Mouse (Mus musculus) cerebellum, adult 2 months (tissue): ENCODE results near the gene Ubap2l.

ENCODE experiments used
- CTCF ChIP-seq: fragments of 200-500 bp; IDR thresholded peaks from 2 replicates; pipeline ENCODE4 v1.5.1; 2011; ENCODE audit warnings: low read depth, mild to moderate bottlenecking, control low read depth, low read length, moderate library complexity, borderline replicate concordance; ENCODE audit not compliant: insufficient read depth
- POLR2A ChIP-seq: fragments of 200-500 bp; IDR thresholded peaks from 2 replicates; pipeline ENCODE4 v1.6.1; 2011; ENCODE audit warnings: low read length, control low read depth, borderline replicate concordance; ENCODE audit not compliant: insufficient read depth

GRCm38 (mm10) chr3:90094453-90094852, 42.0 kb upstream of the Ubap2l start:
- no peak for TF ChIP-seq CTCF
- TF ChIP-seq POLR2A: no peak
